Mouse (Mus musculus): ENCODE results near the gene Polr2b.

Gene Polr2b

GRCm38 (mm10) chr5:77364443-77365038, 54.6 kb downstream of the Polr2b start:
- DNase-seq (ENCODE audit: low spot score), result no peak

DNA sequence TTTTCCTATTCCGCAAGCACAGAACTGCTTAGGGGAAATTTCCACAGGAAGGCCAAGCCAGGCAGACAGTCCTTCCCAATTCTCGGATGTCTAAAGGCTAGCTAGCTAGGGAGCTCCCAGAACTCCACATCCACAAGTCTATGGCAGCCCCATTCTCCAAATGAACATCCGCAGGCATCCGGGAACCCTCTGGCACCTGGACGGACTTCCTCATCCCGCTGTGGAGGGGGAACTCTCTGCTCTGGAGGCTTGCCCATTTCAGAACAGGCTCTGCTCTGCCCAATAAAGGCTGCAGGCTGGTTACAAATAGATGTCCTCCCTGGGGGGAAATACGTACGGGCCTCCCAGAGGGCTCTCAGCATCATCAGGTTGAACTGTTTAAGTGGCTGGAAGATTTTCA, 56.4 kb downstream of the Polr2b start:
- no peak for DNase-seq (ENCODE audit: low spot score)

DNA sequence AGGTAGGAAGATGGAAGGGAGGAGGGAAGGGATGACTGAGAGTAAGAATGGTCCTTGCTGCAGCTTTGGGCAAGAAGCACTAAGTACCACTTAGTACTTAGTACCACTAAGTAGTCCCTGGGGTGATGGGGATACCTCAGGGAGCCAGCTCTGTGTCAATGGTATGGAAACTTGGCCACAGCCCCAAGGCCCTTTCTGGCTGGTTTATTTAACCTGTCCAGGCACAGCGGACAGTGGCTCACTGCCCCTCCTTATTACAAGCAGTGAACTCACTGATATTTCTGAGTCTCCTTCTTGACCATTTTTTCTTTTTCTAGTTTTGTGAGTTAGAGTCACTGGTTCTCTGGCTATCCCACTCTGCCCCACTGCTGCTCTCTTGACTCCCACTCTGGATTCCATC, 57.2 kb downstream of the Polr2b start:
- DNase-seq (ENCODE audit: low spot score), result no peak

DNA sequence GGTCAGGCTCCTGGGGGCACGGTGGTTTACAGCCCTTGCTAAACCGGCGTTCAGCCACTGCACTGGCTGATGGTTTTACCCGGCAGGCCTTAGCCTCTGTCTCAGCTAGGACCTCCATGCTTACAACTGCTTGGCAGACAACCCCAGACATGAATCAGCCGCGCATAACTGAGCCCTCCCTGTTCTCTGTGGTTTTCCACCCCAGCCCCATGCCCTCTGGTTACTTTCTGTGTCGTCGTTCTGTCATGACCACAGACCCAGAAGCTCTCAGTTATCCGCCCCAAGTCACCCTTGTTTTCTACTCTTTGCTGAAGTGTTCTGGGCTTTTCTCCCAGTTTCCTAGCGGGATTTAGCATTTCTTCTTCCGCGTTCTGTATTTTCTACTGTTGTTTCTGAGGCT, 57.7 kb downstream of the Polr2b start:
- no peak for DNase-seq (ENCODE audit: low spot score)

DNA sequence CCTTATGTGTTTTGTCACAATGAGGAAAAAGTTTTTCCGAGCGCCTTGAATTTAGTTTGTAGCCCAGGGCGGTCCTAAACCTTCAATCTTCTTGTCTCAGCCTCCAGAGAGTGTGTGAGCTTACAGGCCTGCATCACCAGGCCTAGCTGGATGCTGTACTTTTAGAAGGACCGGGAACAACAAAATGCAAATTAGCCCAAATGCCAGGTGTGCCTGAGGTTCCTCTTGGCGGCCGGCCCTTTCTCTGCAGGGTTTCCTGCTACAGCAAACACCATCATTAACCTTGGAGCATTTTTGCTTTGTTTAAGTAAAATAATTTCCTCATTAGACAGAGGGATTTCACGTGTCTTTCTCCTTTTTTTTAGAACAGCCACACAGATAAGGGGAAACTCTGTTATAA, 58.2 kb downstream of the Polr2b start:
- no peak for DNase-seq (ENCODE audit: low spot score)

- no peak for DNase-seq (ENCODE audit: low spot score)
Observed at GRCm38 (mm10) chr5:77369394-77369793, 59.4 kb downstream of the Polr2b start.

DNA sequence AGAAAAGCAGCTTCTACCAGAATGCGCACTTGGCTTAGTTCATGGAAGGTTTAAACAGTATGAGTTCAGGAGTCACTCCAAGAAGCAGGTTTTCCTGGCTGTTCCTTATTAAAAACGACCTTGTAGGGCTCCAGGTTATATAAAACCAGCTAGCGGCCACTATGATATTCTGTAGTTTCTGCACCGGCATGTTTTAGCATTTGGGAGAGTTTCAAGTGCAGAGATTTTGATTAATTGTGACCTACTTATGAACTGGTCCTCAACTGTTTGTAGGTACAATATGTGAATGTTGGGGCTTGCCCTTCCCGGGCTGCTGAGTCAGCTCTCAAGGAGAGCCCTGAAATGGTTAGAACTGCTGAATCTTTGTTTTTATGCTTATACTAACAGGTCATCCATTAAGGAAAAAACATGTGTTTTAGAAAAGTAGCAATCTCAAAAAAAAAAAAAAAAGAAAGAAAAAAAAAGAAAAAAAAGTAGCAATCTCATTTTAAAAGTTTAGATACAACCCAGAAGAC, 60.5 kb downstream of the Polr2b start:
- DNase-seq (ENCODE audit: low spot score), result no peak

GRCm38 (mm10) chr5:77372242-77372641, 62.3 kb downstream of the Polr2b start:
- no peak for DNase-seq (ENCODE audit: low spot score)

DNA sequence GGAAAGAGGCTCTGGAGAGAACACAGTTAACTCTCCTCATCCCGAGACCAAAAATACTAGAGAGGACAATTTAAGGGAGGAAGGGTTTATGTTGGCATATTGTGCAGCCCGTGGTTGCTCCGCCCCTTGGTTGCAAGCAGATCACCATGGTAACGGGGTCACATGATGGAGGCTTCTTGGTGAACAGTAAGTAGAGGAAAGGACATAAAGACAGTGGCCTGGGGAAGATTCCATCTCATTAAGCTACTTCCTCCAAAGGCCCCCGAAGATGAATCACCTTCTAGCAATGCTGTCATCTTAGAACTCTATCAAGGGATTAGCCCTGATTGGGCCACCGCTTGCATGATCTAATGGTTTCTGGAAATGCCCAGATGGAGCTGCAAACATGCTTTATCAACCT, 62.8 kb downstream of the Polr2b start:
- DNase-seq (ENCODE audit: low spot score), result no peak

GRCm38 (mm10) chr5:77374945-77375344, 65.0 kb downstream of the Polr2b start:
- DNase-seq (ENCODE audit: low spot score), result no peak

- DNase-seq (ENCODE audit: low spot score), result no peak
Observed at GRCm38 (mm10) chr5:77375546-77375945, 65.6 kb downstream of the Polr2b start.

DNA sequence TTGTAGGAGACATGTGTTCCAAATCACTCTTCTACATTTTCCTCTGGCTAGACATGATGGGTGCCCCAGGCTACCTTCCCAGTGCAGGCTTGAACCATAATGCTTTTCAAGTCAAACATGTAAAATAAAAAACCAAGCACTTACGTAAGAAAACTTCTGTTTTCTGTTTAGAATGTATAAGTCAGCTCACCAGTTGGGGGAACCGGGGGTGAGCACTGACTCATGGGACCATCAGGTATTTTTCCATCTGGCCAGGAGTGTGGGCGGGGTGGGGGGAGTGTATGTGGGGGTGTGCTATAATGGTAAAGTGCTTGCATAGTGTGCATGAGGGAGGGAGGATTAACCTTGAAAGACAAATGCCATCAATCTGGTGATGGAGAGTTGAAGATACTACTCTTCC, 68.1 kb downstream of the Polr2b start:
- no peak for DNase-seq (ENCODE audit: low spot score)

GRCm38 (mm10) chr5:77379434-77380135, 69.6 kb downstream of the Polr2b start:
- no peak for DNase-seq (ENCODE audit: low spot score)

DNA sequence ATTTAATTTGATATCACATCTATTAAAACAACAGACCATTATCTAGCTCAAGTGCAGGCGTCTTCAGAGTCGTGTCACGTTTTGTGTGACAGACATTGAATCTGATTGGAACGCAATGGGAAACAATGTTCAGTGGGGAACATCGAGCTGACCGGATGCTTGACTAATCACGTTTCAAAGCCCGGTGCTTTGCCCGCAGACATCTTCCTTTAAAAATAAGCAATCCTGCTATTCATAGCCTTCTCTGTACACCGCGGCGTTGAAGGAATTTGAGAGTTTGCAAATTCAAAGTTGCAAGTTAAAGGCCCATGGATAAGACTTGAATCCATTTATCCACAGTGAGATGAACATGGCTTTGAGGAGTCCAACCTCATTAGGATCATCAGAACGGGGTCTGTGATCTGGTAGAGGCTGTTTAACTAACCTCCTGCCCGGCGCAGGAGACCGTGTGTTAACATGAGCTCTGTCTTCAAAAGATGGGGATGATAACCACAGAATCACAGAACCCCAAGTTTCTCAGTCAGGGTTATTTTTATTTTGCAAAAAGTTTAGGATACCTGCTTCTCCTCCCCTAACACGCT, 70.5 kb downstream of the Polr2b start:
- DNase-seq (ENCODE audit: low spot score), result no peak

GRCm38 (mm10) chr5:77381283-77381682, 71.3 kb downstream of the Polr2b start:
- DNase-seq (ENCODE audit: low spot score), result no peak

DNA sequence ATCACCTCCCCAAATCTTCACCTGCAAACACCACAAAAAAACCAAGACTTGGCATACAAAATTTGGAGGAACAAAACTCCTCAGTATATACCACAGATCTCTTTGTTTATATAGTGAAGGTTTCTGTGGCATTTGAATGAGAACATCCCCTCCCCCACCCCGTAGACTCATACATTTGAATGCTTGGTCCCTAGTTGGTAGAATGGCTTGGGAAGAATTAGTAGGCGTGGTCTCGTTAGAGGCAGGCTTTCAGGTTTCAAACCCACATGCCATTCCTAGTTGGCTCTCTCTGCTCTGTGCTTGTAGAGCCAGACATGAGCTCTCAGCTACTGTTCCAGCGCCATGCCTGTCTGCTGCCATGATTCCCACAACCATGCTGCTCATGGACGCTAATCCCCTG, 71.7 kb downstream of the Polr2b start:
- no peak for DNase-seq (ENCODE audit: low spot score)

DNA sequence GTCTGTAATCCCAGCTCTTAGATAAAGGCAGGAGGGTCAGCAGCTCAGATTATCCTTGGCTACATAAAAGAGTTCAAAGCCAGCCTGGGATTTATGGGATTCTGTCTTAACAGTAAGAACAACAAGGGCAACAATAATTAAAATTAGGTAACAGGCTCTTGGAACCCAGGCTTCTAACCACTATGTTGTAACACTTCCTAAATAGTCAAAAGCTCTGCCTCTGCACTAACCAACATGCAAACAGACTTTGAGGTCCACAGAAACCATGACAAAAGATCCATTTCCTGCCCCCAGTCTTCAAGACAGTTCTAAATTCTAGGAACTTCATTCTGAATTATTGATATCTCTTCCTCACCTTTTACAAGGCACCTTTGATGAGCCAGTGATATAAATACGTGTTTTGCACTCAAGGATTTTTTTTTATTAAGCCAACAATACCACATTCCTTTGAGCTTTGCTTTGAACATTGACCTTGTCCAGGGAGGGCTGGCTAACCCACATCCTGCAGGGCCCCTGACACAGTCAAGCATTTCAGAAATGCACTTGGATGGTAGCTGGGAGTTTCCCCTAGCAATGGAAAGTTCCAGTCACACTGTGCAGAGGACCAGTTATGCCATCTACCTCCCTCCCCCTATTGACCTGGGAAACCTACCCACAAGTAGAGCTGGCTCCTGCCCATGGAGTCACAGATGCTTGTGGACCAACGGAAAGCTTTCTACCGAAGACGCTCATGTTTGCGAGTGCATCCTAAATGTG, 74.0 kb downstream of the Polr2b start:
- no peak for DNase-seq (ENCODE audit: low spot score)

GRCm38 (mm10) chr5:77384724-77385123, 74.8 kb downstream of the Polr2b start:
- DNase-seq (ENCODE audit: low spot score), result no peak

- no peak for DNase-seq (ENCODE audit: low spot score)
Observed at GRCm38 (mm10) chr5:77385221-77385620, 75.3 kb downstream of the Polr2b start.

GRCm38 (mm10) chr5:77385900-77386595, 76.1 kb downstream of the Polr2b start:
- DNase-seq (ENCODE audit: low spot score), result no peak

- no peak for DNase-seq (ENCODE audit: low spot score)
Observed at GRCm38 (mm10) chr5:77386596-77387413, 76.9 kb downstream of the Polr2b start.
